Mouse (Mus musculus) testis, postnatal 14 days (tissue): ENCODE results near the gene Cd84.
"Not testable (repeated sequence)": the region's sequence is repeated elsewhere in the genome, so short reads cannot be mapped to it uniquely, and the experiment has no call there.

Source experiments
- DNase-seq: peaks from one replicate; pipeline ENCODE4 v3.0.0; 2021; ENCODE audit warnings: low spot score

Cd84 gene

DNA sequence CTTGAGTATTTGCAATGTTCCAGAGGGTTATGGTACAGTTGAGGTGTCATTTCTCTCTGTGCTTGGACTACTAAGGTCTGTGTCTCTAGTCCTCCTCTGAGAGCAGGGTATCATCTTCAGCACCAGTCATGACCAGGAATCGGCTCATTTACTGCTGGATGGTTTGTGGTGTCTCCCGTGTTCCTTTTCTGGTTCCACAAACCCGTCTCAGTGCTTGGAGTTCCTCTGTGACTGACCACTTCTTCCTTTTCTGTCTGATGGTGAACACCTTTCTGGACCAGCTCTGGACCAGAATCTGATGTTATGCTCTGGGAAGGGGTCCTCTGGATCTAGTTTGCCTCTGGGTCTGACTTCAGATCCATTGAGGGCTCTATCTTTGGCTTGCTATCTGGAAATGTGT, at the start of gene Cd84:
Cd84 (plus strand) TSS at position 210 of the 400 bp plus-strand sequence.
- no peak for DNase-seq

DNA sequence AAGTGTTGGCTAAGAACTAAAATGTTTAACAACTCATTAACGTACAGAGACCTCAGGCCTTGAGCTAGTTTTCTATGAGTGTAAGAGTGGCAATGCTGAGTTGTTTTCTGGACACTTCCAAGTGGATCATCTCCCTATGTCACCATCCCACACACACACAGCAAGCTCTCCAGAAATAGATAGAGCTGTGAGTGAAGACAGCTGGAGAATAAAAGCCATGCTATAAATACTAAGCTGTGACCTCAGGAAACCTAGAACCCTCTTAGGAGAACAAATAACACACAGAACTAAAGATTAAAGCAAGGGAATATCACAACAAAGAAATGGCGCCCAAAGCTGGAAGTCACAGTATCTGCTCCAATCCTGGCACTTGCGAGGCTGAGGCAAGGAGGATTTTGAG, 48.0 kb upstream of the Cd84 start:
- DNase-seq, result no peak

DNA sequence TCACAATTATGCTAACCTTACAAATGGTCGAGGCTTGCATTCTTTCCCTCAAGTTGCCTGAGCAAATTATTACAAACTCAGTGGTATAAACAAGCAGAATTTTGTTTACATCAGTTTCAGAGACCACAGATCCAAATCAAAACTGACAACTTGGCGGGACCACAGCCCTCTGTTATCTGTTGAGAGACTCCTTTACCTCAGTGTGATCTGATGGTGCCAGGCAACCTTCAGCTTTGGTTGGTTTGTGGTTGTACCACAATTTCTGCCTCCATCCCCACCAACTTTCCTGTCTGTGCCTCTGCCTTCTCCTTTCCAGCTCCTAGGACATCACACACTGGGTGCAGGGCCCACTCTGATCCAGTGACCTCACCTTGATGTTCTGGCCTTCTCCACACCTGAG, 43.3 kb upstream of the Cd84 start:
- DNase-seq, result no peak

DNA sequence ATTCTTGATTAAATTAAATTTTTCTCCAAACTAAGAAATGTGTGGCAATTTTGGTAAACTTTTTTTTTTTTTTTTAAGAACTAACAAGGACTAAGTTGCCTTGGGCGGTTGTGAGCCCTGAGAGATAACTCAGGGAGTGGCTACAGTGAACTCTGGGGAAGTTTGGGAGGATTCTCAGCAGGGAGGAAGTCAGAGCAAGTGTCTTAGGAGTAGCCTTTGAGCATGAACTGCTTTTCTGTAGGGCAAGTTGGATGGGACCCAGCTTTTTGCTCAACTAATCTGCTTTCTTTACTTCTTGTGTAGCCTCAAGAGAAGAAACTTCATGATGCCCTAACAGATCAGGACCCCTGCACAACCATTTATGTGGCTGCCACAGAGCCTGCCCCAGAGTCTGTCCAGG, 41.7 kb upstream of the Cd84 start:
- DNase-seq, result no peak

DNA sequence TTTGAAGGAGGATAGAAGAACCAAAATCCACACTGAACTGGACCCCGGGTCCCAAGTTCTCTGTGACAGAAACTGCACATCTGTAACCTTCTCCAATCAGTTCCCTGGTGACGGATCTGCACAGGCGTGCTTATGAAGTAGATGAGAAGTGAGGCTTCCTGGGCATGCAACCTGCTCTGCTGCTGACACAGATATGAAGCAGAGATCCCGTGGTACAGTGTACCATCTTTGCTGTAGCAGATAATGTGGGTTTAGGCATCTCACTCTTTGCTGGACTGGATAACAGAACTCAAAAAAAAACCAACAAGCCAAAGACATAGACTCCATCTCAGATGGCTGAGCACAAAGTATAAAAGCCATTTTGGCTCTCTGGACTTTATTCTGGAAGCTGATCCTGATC, 39.8 kb upstream of the Cd84 start:
- no peak for DNase-seq

DNA sequence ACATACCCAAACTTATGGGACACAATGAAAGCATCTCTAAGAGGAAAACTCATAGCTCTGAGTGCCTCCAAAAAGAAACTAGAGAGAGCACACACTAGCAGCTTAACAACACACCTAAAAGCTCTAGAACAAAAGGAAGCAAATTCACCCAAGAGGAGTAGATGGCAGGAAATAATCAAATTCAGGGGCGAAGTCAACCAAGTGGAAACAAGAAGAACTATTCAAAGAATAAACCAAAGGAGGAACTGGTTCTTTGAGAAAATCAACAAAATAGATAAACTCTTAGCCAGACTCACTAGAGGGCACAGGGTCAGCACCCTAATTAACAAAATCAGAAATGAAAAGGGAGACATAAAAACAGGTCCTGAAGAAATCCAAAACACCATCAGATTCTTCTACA, 28.4 kb upstream of the Cd84 start:
- DNase-seq, result not testable (repeated sequence)

DNA sequence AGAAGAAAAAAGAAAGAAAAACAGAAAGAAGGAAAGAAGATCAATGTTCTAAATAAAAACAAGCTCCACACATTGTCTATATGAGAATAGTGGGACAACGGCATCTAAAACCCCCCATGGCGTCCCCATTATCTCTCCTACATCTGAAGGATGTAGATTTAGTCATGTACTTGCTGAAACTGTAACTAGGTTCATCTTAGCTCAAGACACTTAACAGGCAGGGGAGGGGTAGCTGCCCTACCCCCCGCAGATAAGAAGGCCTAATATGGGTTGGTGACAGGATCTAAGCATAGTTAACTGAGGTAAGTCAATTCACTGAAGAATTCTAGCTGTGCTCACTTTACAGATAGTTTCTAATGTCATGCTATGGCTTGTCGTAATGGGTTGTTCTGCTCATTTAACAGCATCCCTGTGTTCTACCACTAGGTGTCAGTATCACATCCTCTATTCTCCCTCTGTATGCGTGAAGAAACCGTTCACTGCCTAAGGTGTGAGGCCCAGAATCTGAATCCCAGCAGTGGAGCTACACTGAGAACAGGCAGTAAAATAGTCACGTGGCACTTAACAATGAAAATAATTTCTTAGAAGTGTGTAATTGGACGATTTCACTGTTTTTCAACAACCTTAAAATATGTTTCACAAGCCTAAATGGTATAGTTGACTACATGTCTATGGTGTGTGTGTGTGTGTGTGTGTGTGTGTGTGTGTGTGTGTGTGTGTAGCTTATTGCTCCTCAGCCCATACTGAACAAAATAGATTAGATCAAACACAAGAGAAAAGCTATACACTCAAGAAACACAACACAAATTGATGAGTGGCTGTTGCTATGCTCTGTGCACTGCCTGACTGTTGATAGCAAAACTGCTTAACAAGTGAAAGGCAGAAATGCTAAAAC, 23.7 kb upstream of the Cd84 start:
- no peak for DNase-seq

DNA sequence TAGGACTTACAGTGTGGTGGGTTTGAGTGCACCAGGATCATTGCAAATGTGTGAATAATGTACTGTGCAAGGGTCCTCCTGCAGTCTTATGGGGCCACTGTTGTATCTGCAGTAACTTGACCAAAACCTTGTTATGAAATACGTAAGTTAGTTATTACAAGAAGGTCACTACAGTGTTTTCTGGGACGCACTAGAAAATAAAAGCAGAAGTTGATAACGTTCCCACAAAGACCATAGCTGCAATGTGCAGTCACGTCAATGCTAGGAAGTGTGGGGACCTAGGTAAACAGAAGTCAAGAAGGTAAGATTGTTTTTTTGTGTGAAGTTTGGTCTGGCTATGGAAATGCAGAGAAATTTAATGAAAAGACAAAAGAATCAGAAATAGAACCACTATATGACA, 22.5 kb upstream of the Cd84 start:
- DNase-seq, result no peak

DNA sequence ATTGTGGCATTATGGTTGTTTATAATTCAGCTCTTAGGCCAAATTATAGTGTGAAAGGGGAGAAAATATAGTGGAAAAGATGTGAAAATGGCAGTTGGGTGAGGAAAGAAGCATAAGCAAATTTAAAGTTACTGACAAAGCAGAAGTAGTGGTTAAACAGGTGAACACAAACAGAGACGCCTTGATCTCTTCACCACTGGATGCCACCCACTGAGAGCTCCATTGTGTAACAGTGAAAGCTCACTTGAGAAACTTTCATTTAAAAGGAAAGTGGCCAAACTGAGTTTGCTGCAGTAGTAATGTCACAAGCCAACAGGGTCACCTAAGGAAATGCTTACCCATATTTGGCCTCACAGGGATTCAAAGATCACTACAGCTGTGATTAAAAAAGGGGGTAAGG, 18.2 kb upstream of the Cd84 start:
- no peak for DNase-seq

DNA sequence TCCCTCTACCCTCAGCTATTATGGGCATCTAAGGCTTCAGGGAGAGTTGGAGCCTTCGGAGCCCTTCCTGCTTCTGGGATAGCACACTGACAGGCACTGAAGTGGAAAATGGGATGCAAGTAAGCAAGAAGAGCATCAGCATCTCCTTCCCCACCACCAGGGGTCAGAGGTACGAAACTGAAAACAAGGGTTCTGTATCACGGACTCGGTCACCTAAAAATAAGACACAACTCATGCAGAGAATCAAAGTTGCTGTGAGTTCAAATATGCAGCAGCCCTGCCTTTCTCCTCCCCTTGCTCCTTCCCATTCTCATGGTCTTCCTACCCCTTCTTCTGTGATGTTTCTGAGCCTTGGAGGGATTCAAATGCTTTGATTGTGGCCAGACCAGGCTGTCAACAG, 14.0 kb upstream of the Cd84 start:
- no peak for DNase-seq

DNA sequence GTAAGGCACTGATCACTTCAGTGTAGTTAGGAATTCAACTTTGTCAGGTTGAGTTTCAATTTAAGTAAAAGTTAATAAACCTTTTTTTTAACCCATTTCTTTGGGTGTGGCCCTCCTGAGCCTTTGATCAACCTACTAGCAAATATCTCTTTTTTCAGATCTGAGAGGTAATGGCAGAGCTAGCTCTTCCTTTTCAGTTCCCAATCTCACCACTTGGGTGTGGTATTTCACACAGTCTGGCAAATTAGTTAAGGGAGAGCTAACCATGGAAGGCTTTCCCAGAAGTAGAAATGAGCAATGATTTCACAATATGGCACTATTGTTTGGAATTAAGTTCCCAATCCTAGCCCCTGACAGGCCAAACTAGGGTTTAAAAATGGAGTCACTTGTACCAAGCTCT, 13.3 kb upstream of the Cd84 start:
- no peak for DNase-seq

DNA sequence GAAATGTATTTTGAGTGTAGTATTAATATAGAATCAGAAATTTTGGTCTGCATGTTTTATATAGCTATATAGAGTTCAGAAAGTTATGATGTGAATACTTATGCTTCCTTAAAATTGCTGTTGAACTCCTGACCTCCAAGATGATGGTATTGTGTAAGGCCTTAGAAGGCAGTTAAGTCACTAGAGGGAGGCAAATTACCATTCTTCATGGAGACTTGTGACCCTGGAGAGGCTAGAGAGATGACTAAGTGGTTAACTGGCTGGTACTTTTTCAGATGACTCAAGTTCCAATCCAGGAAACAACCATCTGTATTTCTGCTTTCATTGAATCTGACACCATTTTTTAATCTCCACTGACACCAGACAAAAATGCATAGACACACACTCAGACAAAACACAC, 11.8 kb upstream of the Cd84 start:
- DNase-seq, result no peak

DNA sequence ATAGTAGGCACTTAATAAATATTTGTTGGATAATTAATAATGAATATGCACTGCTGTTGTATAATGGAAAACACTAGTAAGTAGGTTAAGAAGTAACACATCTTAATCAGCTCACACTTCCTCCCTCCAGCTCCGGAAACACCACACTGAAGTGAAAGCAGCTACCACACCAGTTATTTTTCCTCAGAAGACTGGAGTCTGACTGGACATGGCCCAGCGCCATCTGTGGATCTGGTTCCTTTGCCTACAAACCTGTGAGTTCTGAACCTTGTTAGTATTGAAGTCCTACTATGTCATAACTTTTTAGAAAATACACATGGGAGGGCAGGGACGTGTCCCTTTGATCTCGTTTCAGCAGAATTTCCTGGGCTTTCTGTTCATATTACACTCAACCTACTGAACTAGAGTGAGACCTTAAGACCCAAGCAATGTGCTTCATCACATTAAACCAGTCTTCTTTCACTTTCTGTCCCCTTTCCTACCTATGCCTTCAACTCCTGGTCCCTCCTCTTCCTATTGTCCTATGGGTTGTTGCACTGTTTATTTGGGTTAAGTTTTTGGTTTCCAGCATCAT, 1.0 kb downstream of the Cd84 start:
- no peak for DNase-seq

DNA sequence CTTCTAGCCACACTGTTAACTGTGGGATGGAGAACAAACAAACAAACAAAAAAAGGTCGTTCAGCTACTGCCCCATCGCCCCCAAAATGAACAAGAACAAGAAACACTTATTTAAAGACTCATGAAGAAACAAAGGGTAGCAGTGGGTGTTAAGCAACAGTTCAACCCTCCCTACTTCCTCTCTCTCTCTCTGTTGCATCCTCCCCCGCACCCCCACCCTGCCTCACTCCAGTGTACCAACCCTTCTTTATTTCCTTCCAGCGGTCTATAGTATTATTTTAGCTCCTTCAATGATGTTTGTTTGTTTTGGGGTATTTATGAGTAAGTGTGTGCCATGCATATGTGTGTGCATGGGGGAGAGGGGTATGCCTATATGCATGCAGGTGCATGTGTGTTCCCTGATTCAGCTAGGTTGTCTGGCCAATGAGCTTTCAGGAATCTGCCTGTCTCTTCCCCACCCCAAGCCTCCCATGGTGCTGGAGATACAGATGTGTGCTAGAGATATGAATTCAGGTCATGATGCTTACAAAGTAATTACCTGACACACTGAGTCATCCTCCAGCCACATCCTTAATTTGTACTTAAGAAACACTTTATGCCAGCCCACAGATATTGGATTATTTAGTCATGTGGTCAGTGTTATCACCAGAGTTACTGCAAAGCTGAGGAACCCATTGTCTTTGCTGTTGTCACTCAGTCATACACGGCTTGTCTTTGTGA, 5.7 kb downstream of the Cd84 start:
- no peak for DNase-seq

DNA sequence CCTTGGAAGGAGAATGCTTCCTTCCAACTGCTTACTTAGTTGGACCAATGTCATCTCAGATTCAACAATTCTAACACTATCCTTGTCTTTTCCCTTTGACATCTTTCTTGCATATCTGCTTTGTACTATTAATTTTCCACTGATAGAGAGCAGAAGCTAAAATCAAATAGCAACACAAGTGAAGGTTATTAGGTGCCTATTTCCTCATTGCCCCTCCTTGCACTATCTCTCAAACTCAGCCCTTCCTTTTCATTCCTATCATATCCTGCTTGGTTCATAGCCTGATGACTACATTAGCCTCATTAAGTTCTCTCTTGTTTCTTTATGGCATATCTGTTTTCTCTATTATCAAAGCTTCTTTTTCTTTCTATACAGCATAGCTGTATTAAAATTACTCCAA, 8.7 kb downstream of the Cd84 start:
- DNase-seq, result no peak

DNA sequence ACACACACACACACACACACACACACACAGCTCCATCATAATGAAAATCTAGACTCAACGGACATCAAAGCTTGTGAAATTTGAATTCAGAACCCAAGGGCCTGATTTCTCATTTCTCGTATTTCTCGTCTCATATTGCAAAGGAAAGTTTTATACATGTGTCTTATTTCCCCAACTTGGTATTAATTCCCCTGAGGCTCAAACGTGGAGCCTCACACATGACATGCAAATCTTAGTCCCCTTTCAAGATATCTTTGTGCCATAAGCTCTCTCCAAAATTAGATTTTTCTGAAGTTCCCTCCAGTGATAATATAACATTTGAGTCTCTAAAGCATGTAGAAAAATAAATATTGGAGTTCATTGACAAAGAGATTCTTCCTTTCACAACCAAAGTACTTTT, 9.3 kb downstream of the Cd84 start:
- no peak for DNase-seq

DNA sequence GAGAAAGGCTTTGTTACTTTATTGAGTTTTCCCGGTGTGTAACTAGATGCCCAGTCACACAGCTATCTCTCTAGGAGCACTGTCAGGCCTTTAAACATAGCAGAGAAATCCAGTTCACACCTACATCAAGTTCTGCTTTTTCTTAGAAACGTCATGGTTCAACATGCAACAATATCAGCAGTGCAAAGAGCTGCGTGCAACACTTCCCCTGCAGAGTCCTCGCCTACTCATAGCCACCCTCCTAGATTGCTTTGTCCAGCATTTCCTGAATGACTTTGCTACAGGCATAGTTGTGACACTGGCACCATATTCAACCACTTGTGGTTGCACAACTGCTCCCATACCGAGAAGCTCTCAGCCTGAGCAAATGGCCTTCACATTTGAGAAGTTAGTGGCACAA, 10.0 kb downstream of the Cd84 start:
- no peak for DNase-seq

DNA sequence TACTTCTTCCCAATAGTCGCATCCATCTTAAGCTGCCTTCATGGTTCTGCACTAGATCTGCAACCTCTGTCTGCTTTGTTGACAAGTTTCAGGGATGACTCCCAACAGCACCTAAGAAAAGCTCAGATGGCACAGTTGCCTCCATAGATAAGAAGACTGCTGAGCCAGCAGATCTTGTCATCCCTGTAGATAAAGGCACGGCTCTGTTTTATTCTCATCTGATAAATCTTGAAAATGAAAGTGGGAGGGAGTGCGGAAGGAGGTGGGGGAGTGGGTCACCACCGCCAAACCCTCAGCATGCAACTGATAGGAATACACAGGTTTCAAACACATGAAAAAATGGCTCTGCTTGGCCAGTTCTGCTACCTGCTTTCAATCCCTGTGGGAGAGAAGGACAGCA, 26.0 kb downstream of the Cd84 start:
- no peak for DNase-seq

DNA sequence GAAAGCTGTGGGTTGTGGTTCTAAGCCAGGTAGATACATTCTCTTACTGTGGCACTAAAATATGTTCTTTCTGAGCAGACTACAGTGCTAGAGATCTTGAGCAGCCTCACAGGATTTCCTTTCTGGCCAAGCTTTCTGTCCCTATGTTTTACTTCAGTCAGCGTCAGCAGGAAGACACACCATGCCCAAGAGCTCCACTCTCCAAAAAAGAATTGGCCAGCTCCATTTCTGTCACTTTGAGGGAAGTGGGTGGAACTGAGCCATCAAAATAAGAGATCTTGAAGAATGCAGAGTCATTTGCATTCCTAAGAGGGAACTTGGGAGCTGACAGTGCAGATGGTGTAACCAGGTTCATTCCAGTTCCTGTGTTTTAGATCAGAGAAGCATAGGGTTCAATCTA, 47.5 kb downstream of the Cd84 start:
- DNase-seq, result no peak

DNA sequence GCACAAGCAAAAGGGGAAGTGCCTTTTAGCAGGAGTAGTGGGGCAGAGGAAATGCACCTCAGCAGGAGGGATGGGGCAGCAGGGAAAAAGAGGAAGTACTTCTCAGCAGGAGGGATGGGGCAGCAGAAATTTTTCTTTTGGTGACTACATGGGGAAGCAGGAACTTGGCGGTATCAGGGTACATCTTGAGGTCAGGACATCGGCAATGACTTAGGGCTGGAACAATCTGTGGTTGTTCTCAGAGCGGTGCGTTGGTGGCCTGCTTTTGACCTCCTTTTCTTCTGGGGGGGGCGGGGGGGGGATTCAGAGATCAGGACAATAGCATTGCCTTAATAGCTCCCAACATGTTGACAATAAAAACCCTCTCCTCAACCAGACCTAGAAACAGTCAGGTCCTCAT, 55.9 kb downstream of the Cd84 start, which contains the start of gene Gm10521:
Gm10521 (plus strand) TSS at position 301 of the 400 bp plus-strand sequence.
- not testable (repeated sequence) for DNase-seq

DNA sequence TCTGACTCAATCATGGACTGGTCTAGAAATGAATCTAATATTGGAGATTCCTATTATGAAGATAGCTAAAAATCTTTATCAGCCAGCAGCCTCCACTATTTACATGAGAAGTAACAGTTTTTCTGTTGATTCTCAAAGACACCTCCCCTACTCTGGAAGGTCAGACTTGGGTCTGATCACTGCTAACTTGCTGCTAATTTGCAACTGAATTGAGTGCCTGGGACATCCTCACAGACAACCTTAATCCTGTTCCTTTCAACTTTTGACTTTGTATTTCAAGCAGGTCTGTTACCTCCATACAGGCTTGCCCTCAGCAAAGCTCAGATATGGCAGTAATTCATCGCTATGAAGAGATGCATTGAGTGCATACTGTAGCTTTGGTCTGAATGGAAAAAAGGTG, 64.5 kb downstream of the Cd84 start:
- no peak for DNase-seq

DNA sequence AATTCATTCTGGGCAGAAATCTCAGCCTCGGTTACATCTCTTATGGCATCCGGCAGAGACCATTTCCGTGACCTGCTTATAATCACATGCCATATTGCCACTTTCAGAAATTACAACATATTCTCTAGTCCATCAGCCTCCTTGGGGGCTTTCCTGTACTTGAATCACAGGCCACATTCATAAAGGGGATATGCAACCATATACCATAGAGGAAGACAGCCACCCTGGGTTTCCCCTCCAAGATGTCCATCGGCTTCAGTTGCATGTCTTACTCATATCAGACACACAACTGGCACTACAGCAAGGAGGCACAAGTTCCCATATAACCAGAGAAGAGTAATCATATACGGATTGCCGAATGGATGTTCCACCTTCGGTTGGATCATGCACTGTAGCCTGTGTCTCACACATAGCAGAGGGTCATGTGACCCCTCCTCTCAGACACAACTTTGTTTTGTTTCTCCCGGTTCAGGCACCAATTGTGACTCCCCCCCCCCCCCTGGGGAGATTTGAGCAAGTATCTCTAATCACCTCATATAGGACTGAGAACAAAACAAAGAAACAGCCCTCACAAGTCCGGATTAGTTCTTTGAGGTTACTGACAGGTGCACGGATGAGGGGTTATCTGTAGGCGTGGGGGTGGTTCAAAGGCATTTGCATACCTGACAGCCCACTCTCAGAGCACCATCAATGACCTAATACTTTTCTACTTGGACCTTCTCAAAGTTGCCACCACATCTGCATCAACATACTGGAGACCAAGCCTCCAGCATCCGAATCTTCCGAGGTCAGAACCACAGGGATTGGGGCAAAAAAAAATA, 76.4 kb downstream of the Cd84 start:
- DNase-seq, result no peak
